Mouse (Mus musculus): ENCODE data around the gene Flrt1. TPM values are rescaled to one million over a fixed set of nuclear protein-coding genes. Genes with fewer than 3 reads are reported as not detected.

Gene Flrt1
- polyA plus RNA-seq, 1 experiment from 2014 or later, result 9.9 TPM

GRCm38 (mm10) chr19:7112628-7113027, 7.1 kb upstream of the Flrt1 start:
- no peak for ATAC-seq (ENCODE audit: low FRiP score, low read depth)
- Histone ChIP-seq H3K4me1 (peaks cover 54% of the 10 kb centered on the region), H3K9me3 (no peaks in the 10 kb centered on the region), H3K36me3 (no peaks in the 10 kb centered on the region), H3K27ac (no peak overlapping the region), H3K4me3 (no peak overlapping the region), H3K4me2 (replicated peaks) (no peak overlapping the region), H3K9ac (no peak overlapping the region), H3K27me3 (replicated peaks) (peaks cover 47% of the 10 kb centered on the region)
- 26% methylated on average over 3 of the region's 3 CpGs for WGBS

GRCm38 (mm10) chr19:7111710-7112109, 6.2 kb upstream of the Flrt1 start:
- no peak for ATAC-seq (ENCODE audit: low FRiP score, low read depth)
- H3K36me3 ChIP-seq, result no peaks in the 10 kb centered on the region
- no peak overlapping the region for H3K4me3 ChIP-seq
- H3K9ac ChIP-seq, result no peak overlapping the region
- H3K27ac ChIP-seq, result 0 out of 2 replicates have a peak overlapping the region, but pooled peaks have one; percentile 10
- no peak overlapping the region for H3K4me2 ChIP-seq (replicated peaks)
- H3K4me1 ChIP-seq, result peaks cover 47% of the 10 kb centered on the region
- H3K27me3 ChIP-seq (replicated peaks), result peaks cover 53% of the 10 kb centered on the region
- WGBS, result 83% methylated on average over 4 of the region's 4 CpGs
- no peaks in the 10 kb centered on the region for H3K9me3 ChIP-seq

GRCm38 (mm10) chr19:7111309-7111708, 5.8 kb upstream of the Flrt1 start:
- Histone ChIP-seq H3K36me3 (no peaks in the 10 kb centered on the region), H3K27me3 (replicated peaks) (peaks cover 56% of the 10 kb centered on the region), H3K27ac (0 out of 2 replicates have a peak overlapping the region, but pooled peaks have one; percentile 10), H3K9ac (no peak overlapping the region), H3K4me3 (no peak overlapping the region), H3K4me1 (peaks cover 43% of the 10 kb centered on the region), H3K4me2 (replicated peaks) (no peak overlapping the region), H3K9me3 (no peaks in the 10 kb centered on the region)
- ATAC-seq (ENCODE audit: low FRiP score, low read depth), result no peak
- 86% methylated on average over 6 of the region's 6 CpGs for WGBS

GRCm38 (mm10) chr19:7110875-7111274, 5.3 kb upstream of the Flrt1 start:
- ATAC-seq (ENCODE audit: low FRiP score, low read depth), result no peak
- no peak overlapping the region for H3K9ac ChIP-seq
- H3K9me3 ChIP-seq, result no peaks in the 10 kb centered on the region
- peaks cover 40% of the 10 kb centered on the region for H3K4me1 ChIP-seq
- H3K4me2 ChIP-seq (replicated peaks), result no peak overlapping the region
- H3K27ac ChIP-seq, result no peak overlapping the region
- 49% methylated on average over 6 of the region's 6 CpGs for WGBS
- no peaks in the 10 kb centered on the region for H3K36me3 ChIP-seq
- H3K4me3 ChIP-seq, result no peak overlapping the region
- H3K27me3 ChIP-seq (replicated peaks), result peaks cover 60% of the 10 kb centered on the region

- Histone ChIP-seq H3K4me3 (no peak overlapping the region), H3K4me2 (replicated peaks) (peak overlapping the region; percentile 20; the same call in 1 of the 2 replicates), H3K36me3 (no peaks in the 10 kb centered on the region), H3K27me3 (replicated peaks) (peaks cover 60% of the 10 kb centered on the region), H3K9me3 (no peaks in the 10 kb centered on the region), H3K27ac (no peak overlapping the region), H3K4me1 (peaks cover 43% of the 10 kb centered on the region), H3K9ac (no peak overlapping the region)
- ATAC-seq (ENCODE audit: low FRiP score, low read depth), result no peak
- WGBS, result 8% methylated on average over 5 of the region's 5 CpGs
Measured at GRCm38 (mm10) chr19:7110097-7110496, 4.6 kb upstream of the Flrt1 start.

- H3K9ac ChIP-seq, result no peak overlapping the region
- WGBS, result 51% methylated on average over 6 of the region's 6 CpGs
- no peak overlapping the region for H3K27ac ChIP-seq
- no peaks in the 10 kb centered on the region for H3K9me3 ChIP-seq
- H3K4me2 ChIP-seq (replicated peaks), result no peak overlapping the region
- no peak overlapping the region for H3K4me3 ChIP-seq
- peaks cover 60% of the 10 kb centered on the region for H3K27me3 ChIP-seq (replicated peaks)
- no peak for ATAC-seq (ENCODE audit: low FRiP score, low read depth)
- no peaks in the 10 kb centered on the region for H3K36me3 ChIP-seq
- peaks cover 52% of the 10 kb centered on the region for H3K4me1 ChIP-seq
Measured at GRCm38 (mm10) chr19:7108114-7108905, 2.8 kb upstream of the Flrt1 start.

- Histone ChIP-seq H3K36me3 (no peaks in the 10 kb centered on the region), H3K4me3 (no peak overlapping the region), H3K9me3 (no peaks in the 10 kb centered on the region), H3K4me1 (peaks cover 54% of the 10 kb centered on the region), H3K9ac (no peak overlapping the region), H3K4me2 (replicated peaks) (no peak overlapping the region), H3K27ac (no peak overlapping the region), H3K27me3 (replicated peaks) (peaks cover 53% of the 10 kb centered on the region)
- no peak for ATAC-seq (ENCODE audit: low FRiP score, low read depth)
- WGBS, result 86% methylated on average over 4 of the region's 4 CpGs
Measured at GRCm38 (mm10) chr19:7107174-7107573, 1.6 kb upstream of the Flrt1 start.

- H3K27ac ChIP-seq, result no peak overlapping the region
- H3K4me2 ChIP-seq (replicated peaks), result no peak overlapping the region
- H3K9ac ChIP-seq, result no peak overlapping the region
- no peaks in the 10 kb centered on the region for H3K9me3 ChIP-seq
- 92% methylated on average over 2 of the region's 2 CpGs for WGBS
- no peak overlapping the region for H3K4me3 ChIP-seq
- H3K27me3 ChIP-seq (replicated peaks), result peaks cover 51% of the 10 kb centered on the region
- H3K36me3 ChIP-seq, result no peaks in the 10 kb centered on the region
- H3K4me1 ChIP-seq, result peaks cover 59% of the 10 kb centered on the region
- no peak for ATAC-seq (ENCODE audit: low FRiP score, low read depth)
Measured at GRCm38 (mm10) chr19:7106566-7106965, 1.0 kb upstream of the Flrt1 start.

GRCm38 (mm10) chr19:7103993-7104401, 1.5 kb downstream of the Flrt1 start:
- Histone ChIP-seq H3K4me1 (peaks cover 52% of the 10 kb centered on the region), H3K9me3 (no peaks in the 10 kb centered on the region), H3K9ac (peak overlapping the region; percentile 33; the same call in 1 of the 2 replicates), H3K4me3 (no peak overlapping the region), H3K27ac (peak overlapping the region; percentile 54; the same call in 1 of the 2 replicates), H3K27me3 (replicated peaks) (peaks cover 40% of the 10 kb centered on the region), H3K4me2 (replicated peaks) (peak overlapping the region; percentile 27), H3K36me3 (no peaks in the 10 kb centered on the region)
- 4% methylated on average over 19 of the region's 19 CpGs for WGBS
- ATAC-seq (ENCODE audit: low FRiP score, low read depth), result peak; percentile 75

- Histone ChIP-seq H3K4me3 (no peak overlapping the region), H3K4me2 (replicated peaks) (peak overlapping the region; percentile 27), H3K27ac (peak overlapping the region; percentile 54), H3K9me3 (no peaks in the 10 kb centered on the region), H3K9ac (peak overlapping the region; percentile 33; the same call in 1 of the 2 replicates), H3K36me3 (no peaks in the 10 kb centered on the region), H3K27me3 (replicated peaks) (peaks cover 43% of the 10 kb centered on the region), H3K4me1 (peaks cover 51% of the 10 kb centered on the region)
- WGBS, result 64% methylated on average over 4 of the region's 4 CpGs
- no peak; the same call in 1 of the 2 replicates for ATAC-seq (ENCODE audit: low FRiP score, low read depth)
Measured at GRCm38 (mm10) chr19:7103349-7103992, 2.1 kb downstream of the Flrt1 start.

GRCm38 (mm10) chr19:7102039-7102438, 3.5 kb downstream of the Flrt1 start:
- WGBS, result 61% methylated on average over 10 of the region's 10 CpGs
- Histone ChIP-seq H3K4me3 (no peak overlapping the region), H3K4me2 (replicated peaks) (no peak overlapping the region), H3K27ac (no peak overlapping the region), H3K4me1 (peaks cover 49% of the 10 kb centered on the region), H3K9me3 (no peaks in the 10 kb centered on the region), H3K27me3 (replicated peaks) (peaks cover 48% of the 10 kb centered on the region), H3K9ac (no peak overlapping the region), H3K36me3 (no peaks in the 10 kb centered on the region)
- ATAC-seq (ENCODE audit: low FRiP score, low read depth), result no peak

GRCm38 (mm10) chr19:7099620-7100155, 5.8 kb downstream of the Flrt1 start:
- no peaks in the 10 kb centered on the region for H3K36me3 ChIP-seq
- H3K9me3 ChIP-seq, result no peaks in the 10 kb centered on the region
- H3K27ac ChIP-seq, result no peak overlapping the region
- no peak overlapping the region for H3K4me3 ChIP-seq
- H3K4me1 ChIP-seq, result peaks cover 39% of the 10 kb centered on the region
- no peak overlapping the region for H3K9ac ChIP-seq
- peaks cover 56% of the 10 kb centered on the region for H3K27me3 ChIP-seq (replicated peaks)
- WGBS, result 50% methylated on average over 3 of the region's 3 CpGs
- no peak overlapping the region for H3K4me2 ChIP-seq (replicated peaks)
- no peak for ATAC-seq (ENCODE audit: low FRiP score, low read depth)

All from neural tube, embryonic 12.5 days (tissue).